Mouse (Mus musculus) left cerebral cortex, postnatal 4 days (tissue): Measurements from ENCODE around the gene Prx. TPM values are rescaled to one million over a fixed set of nuclear protein-coding genes. Genes with fewer than 3 reads are reported as not detected.
"Not testable (repeated sequence)": the region's sequence is repeated elsewhere in the genome, so short reads cannot be mapped to it uniquely, and the experiment has no call there.

ENCODE experiments used
- DNase-seq: peaks from one replicate; pipeline ENCODE4 v3.0.0-alpha.2; 2022
- intact Hi-C: fragments of 180-260 bp; cut with DNase I; formaldehyde crosslinking; loops from one replicate; pipeline ENCODE4 v1.15.1; 2025
- total RNA-seq, 2 experiments: library from RNA; stranded (reverse); gene quantifications; 2 replicates each; pipeline ENCODE4 v1.2.3; 2021

Prx gene
- total RNA-seq, 2 experiments from 2014 or later: 2.6 to 2.7 TPM

- peak; percentile 80 for DNase-seq
- intact Hi-C loops: no loop called here
Observed at GRCm38 (mm10) chr7:27481627-27481969, 17.5 kb upstream of the Prx start.

- intact Hi-C loops: no loop called here
- no peak for DNase-seq
Observed at GRCm38 (mm10) chr7:27483860-27484259, 15.3 kb upstream of the Prx start.

GRCm38 (mm10) chr7:27486102-27486769, 12.9 kb upstream of the Prx start:
- intact Hi-C loops: no loop called here
- no peak for DNase-seq

- intact Hi-C loops: no loop called here
- DNase-seq: peak; percentile 100
Observed at GRCm38 (mm10) chr7:27486770-27487697, 12.1 kb upstream of the Prx start, which contains the start of gene Sertad1. Gene Sertad1, plus strand, starts transcription at chr7:27486910.

GRCm38 (mm10) chr7:27487740-27488268, 11.3 kb upstream of the Prx start:
- DNase-seq: peak; percentile 43
- intact Hi-C loops: no loop called here

- no peak for DNase-seq
- intact Hi-C loops: no loop called here
Observed at GRCm38 (mm10) chr7:27489270-27489869, 9.8 kb upstream of the Prx start.

GRCm38 (mm10) chr7:27490227-27490542, 8.9 kb upstream of the Prx start:
- no peak for DNase-seq
- intact Hi-C loops: no loop called here

GRCm38 (mm10) chr7:27490543-27491329, 8.4 kb upstream of the Prx start:
- DNase-seq: peak; percentile 74
- intact Hi-C loops: no loop called here

GRCm38 (mm10) chr7:27491856-27492255, 7.3 kb upstream of the Prx start:
- DNase-seq: no peak
- intact Hi-C loops: no loop called here

GRCm38 (mm10) chr7:27493022-27493421, 6.1 kb upstream of the Prx start:
- DNase-seq: no peak
- intact Hi-C loops: no loop called here

GRCm38 (mm10) chr7:27493450-27493849, 5.7 kb upstream of the Prx start:
- DNase-seq: no peak
- intact Hi-C loops: no loop called here

GRCm38 (mm10) chr7:27494659-27495367, 4.3 kb upstream of the Prx start:
- intact Hi-C loops, DNase-seq: not testable (repeated sequence)

GRCm38 (mm10) chr7:27501620-27502019, 2.5 kb downstream of the Prx start:
- no peak for DNase-seq
- intact Hi-C loops: loop anchor here (10.0 kb wide), 1 partner anchor 167 kb away; the partner anchor contains the start of gene Ltbp4

GRCm38 (mm10) chr7:27506765-27507370, 7.7 kb downstream of the Prx start:
- intact Hi-C loops: loop anchor here (10.0 kb wide), 1 partner anchor 172 kb away; the partner anchor contains the start of gene Ltbp4
- no peak for DNase-seq

GRCm38 (mm10) chr7:27507711-27508647, 8.9 kb downstream of the Prx start:
- intact Hi-C loops: loop anchor here (10.0 kb wide), 1 partner anchor 173 kb away; the partner anchor contains the start of gene Ltbp4
- DNase-seq: peak; percentile 97

GRCm38 (mm10) chr7:27508648-27509005, 9.5 kb downstream of the Prx start:
- DNase-seq: peak; percentile 60
- intact Hi-C loops: loop anchor here (10.0 kb wide), 1 partner anchor 174 kb away; the partner anchor contains the start of gene Ltbp4

- DNase-seq: no peak
- intact Hi-C loops: no loop called here
Observed at GRCm38 (mm10) chr7:27510809-27511208, 11.7 kb downstream of the Prx start.

- intact Hi-C loops: no loop called here
- DNase-seq: no peak
Observed at GRCm38 (mm10) chr7:27514961-27515360, 15.8 kb downstream of the Prx start.
